Mouse (Mus musculus) G1E (cell line): Measurements from ENCODE around the gene Rnf103.

ENCODE experiments used
- CTCF ChIP-seq: IDR thresholded peaks from 2 replicates; pipeline ENCODE4 v1.5.1; 2012; ENCODE audit warnings: low read depth, low read length, inconsistent platforms, mixed read lengths
- GATA1 ChIP-seq: IDR thresholded peaks from 2 replicates; pipeline ENCODE4 v1.6.1; 2012; ENCODE audit warnings: borderline replicate concordance, low read length, inconsistent platforms, mixed read lengths
- TAL1 ChIP-seq: conservative IDR thresholded peaks from 2 replicates; pipeline ENCODE4 v1.6.1; 2012; ENCODE audit warnings: low read depth, low read length, inconsistent platforms, mixed read lengths

DNA sequence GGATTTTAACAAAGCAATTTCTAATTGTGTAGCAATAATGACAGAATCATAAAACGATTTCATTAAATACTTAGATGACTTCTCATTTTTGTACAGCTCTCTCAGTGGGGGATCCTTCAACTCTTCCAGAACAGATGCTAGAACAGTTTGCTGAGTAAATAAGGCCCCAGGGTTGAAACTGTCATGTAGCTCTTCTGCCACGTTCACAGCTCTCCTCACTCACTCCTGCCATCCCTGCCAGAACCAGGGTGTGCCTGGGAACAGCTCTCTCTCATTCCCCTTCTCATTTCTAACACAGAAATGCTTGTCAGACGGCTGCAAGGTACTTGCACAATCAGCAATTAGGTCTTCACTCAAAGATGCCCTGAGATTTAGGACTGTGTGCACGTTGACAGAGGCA is 9.3 kb downstream of the Rnf103 start:
- no peak for TF ChIP-seq CTCF
- no peak for TF ChIP-seq GATA1
- no peak for TF ChIP-seq TAL1
